Mouse (Mus musculus): Measurements from ENCODE around the gene Chrna10. TPM values are rescaled to one million over a fixed set of nuclear protein-coding genes. Genes with fewer than 3 reads are reported as not detected.
A peak's percentile ranks its signal among the peaks of the same experiment; 100 is the strongest.

The Chrna10 gene
- polyA plus RNA-seq (2014; fragmentation: Nextera tagmentation; extraction: Ambion mirVana), result not detected in 2 replicates

GRCm38 (mm10) chr7:102116579-102117331 lies at the start of gene Chrna10:
Gene Chrna10, minus strand, starts transcription at chr7:102116828.
- TF ChIP-seq CTCF (IDR thresholded peaks at IDR 0.05; ENCODE audit: low read depth), result no peak
- ATAC-seq (ENCODE audit: insufficient read depth) (peak; percentile 42; the same call in 1 of the 2 replicates), DNase-seq (no peak)
- Histone ChIP-seq H3K4me1 (ENCODE audit: insufficient read depth) (no peaks in the 10 kb centered on the region), H3K4me2 (no peak within 1 kb of the TSS), H3K9ac (no peak within 1 kb of the TSS), H3K27me3 (ENCODE audit: insufficient read depth, low read length) (no peaks in the 10 kb centered on the region), H3K27ac (ENCODE audit: low read depth) (no peak within 1 kb of the TSS), H3K9me3 (ENCODE audit: low read depth, low read length) (no peaks in the 10 kb centered on the region), H3K36me3 (ENCODE audit: insufficient read depth) (peaks cover 38% of the 10 kb centered on the region), H3K4me3 (ENCODE audit: low read depth, low read length) (no peak within 1 kb of the TSS)
- WGBS, result 33% methylated on average over 7 of the region's 7 CpGs

DNA sequence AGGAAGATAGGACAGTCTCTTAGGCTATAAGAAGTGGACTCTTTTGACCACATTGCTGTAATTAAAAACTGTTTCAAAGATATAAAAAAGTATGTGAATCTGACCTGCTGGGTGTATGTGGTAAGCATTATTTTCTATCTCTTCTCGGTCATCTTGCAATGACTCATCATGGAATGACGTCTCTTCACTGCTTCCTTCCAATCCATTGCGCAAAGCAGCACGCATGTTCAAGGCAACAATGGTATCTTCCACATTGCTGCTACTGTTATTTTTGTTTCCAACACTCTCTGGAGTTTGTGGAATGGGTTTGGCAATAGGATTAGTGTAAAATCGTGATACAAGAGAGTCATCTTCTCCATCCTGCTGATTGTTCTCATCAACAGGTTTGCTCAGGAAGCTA lies 37.1 kb upstream of the Chrna10 start:
- H3K9me3 ChIP-seq (ENCODE audit: low read depth, low read length), result no peaks in the 10 kb centered on the region
- TF ChIP-seq CTCF (IDR thresholded peaks at IDR 0.05; ENCODE audit: low read depth), result no peak
- H3K4me2 ChIP-seq, result no peak overlapping the region
- no peak overlapping the region for H3K27ac ChIP-seq (ENCODE audit: low read depth)
- no peaks in the 10 kb centered on the region for H3K27me3 ChIP-seq (ENCODE audit: insufficient read depth, low read length)
- no peak for ATAC-seq (ENCODE audit: insufficient read depth)
- WGBS, result 88% methylated on average over 5 of the region's 5 CpGs
- H3K9ac ChIP-seq, result no peak overlapping the region
- H3K36me3 ChIP-seq (ENCODE audit: insufficient read depth), result peaks cover 79% of the 10 kb centered on the region
- no peaks in the 10 kb centered on the region for H3K4me1 ChIP-seq (ENCODE audit: insufficient read depth)
- no peak overlapping the region for H3K4me3 ChIP-seq (ENCODE audit: low read depth, low read length)
- DNase-seq, result no peak

DNA sequence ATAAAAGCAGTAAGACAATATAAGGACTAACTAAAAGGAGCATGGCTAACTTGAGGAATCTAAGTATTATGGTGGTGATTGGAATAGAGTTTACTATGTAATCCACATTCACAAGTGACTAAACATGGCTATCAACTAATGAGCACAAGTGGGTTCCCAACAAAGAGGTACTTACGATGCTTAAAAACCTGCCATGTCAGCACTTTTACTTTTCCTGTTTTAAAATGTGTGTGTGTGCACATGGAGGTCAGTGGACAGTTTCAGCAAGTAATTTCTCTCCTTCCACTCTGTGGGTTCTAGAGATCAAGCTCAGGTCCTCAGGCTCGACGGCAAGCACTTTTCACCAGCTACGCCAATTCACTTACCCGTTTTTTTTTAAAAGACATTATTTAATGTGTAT lies 21.3 kb upstream of the Chrna10 start:
- no peak overlapping the region for H3K27ac ChIP-seq (ENCODE audit: low read depth)
- DNase-seq (no peak), ATAC-seq (ENCODE audit: insufficient read depth) (no peak)
- H3K4me1 ChIP-seq (ENCODE audit: insufficient read depth), result no peaks in the 10 kb centered on the region
- H3K4me3 ChIP-seq (ENCODE audit: low read depth, low read length), result no peak overlapping the region
- no peaks in the 10 kb centered on the region for H3K27me3 ChIP-seq (ENCODE audit: insufficient read depth, low read length)
- no peak for TF ChIP-seq CTCF (IDR thresholded peaks at IDR 0.05; ENCODE audit: low read depth)
- peaks cover 89% of the 10 kb centered on the region for H3K36me3 ChIP-seq (ENCODE audit: insufficient read depth)
- H3K4me2 ChIP-seq, result no peak overlapping the region
- H3K9me3 ChIP-seq (ENCODE audit: low read depth, low read length), result no peaks in the 10 kb centered on the region
- no peak overlapping the region for H3K9ac ChIP-seq
- 93% methylated on average over 5 of the region's 5 CpGs for WGBS

- peak; percentile 66 for TF ChIP-seq CTCF (IDR thresholded peaks at IDR 0.05; ENCODE audit: low read depth)
- H3K9ac ChIP-seq, result no peak overlapping the region
- no peak overlapping the region for H3K27ac ChIP-seq (ENCODE audit: low read depth)
- ATAC-seq (ENCODE audit: insufficient read depth), result no peak
- H3K4me2 ChIP-seq, result no peak overlapping the region
- DNase-seq, result peak; percentile 61
- H3K9me3 ChIP-seq (ENCODE audit: low read depth, low read length), result no peaks in the 10 kb centered on the region
- H3K27me3 ChIP-seq (ENCODE audit: insufficient read depth, low read length), result no peaks in the 10 kb centered on the region
- WGBS, result 84% methylated on average over 1 of the region's 1 CpGs
- peaks cover 91% of the 10 kb centered on the region for H3K36me3 ChIP-seq (ENCODE audit: insufficient read depth)
- H3K4me1 ChIP-seq (ENCODE audit: insufficient read depth), result no peaks in the 10 kb centered on the region
- H3K4me3 ChIP-seq (ENCODE audit: low read depth, low read length), result no peak overlapping the region
Measured at GRCm38 (mm10) chr7:102137464-102137863, 20.8 kb upstream of the Chrna10 start.

- WGBS, result 72% methylated on average over 4 of the region's 4 CpGs
Measured at GRCm38 (mm10) chr7:102132395-102132794, 15.8 kb upstream of the Chrna10 start.

GRCm38 (mm10) chr7:102120326-102120725 lies 3.7 kb upstream of the Chrna10 start:
- Histone ChIP-seq H3K4me3 (ENCODE audit: low read depth, low read length) (no peak overlapping the region), H3K9ac (no peak overlapping the region), H3K27ac (ENCODE audit: low read depth) (no peak overlapping the region), H3K36me3 (ENCODE audit: insufficient read depth) (peaks cover 72% of the 10 kb centered on the region), H3K4me1 (ENCODE audit: insufficient read depth) (no peaks in the 10 kb centered on the region), H3K9me3 (ENCODE audit: low read depth, low read length) (no peaks in the 10 kb centered on the region), H3K4me2 (no peak overlapping the region), H3K27me3 (ENCODE audit: insufficient read depth, low read length) (no peaks in the 10 kb centered on the region)
- 93% methylated on average over 10 of the region's 10 CpGs for WGBS
- DNase-seq (no peak), ATAC-seq (ENCODE audit: insufficient read depth) (no peak)
- TF ChIP-seq CTCF (IDR thresholded peaks at IDR 0.05; ENCODE audit: low read depth), result no peak

More at GRCm38 (mm10) chr7:102132395-102132794, 15.8 kb upstream of the Chrna10 start:
- Histone ChIP-seq H3K9ac (no peak overlapping the region), H3K9me3 (ENCODE audit: low read depth, low read length) (no peaks in the 10 kb centered on the region), H3K27me3 (ENCODE audit: insufficient read depth, low read length) (no peaks in the 10 kb centered on the region), H3K4me2 (no peak overlapping the region), H3K27ac (ENCODE audit: low read depth) (no peak overlapping the region), H3K36me3 (ENCODE audit: insufficient read depth) (peaks cover 87% of the 10 kb centered on the region), H3K4me3 (ENCODE audit: low read depth, low read length) (no peak overlapping the region), H3K4me1 (ENCODE audit: insufficient read depth) (no peaks in the 10 kb centered on the region)
- peak; percentile 54; the same call in 1 of the 2 replicates for ATAC-seq (ENCODE audit: insufficient read depth)
- peak; percentile 60 for DNase-seq
- TF ChIP-seq CTCF (IDR thresholded peaks at IDR 0.05; ENCODE audit: low read depth), result no peak

- ATAC-seq (ENCODE audit: insufficient read depth), result no peak
- Histone ChIP-seq H3K9ac (no peak overlapping the region), H3K4me1 (ENCODE audit: insufficient read depth) (no peaks in the 10 kb centered on the region), H3K36me3 (ENCODE audit: insufficient read depth) (peaks cover 44% of the 10 kb centered on the region), H3K27ac (ENCODE audit: low read depth) (no peak overlapping the region), H3K9me3 (ENCODE audit: low read depth, low read length) (no peaks in the 10 kb centered on the region), H3K4me2 (no peak overlapping the region), H3K4me3 (ENCODE audit: low read depth, low read length) (no peak overlapping the region), H3K27me3 (ENCODE audit: insufficient read depth, low read length) (no peaks in the 10 kb centered on the region)
- TF ChIP-seq CTCF (IDR thresholded peaks at IDR 0.05; ENCODE audit: low read depth), result no peak
- no peak for DNase-seq
- WGBS, result 68% methylated on average over 6 of the region's 6 CpGs
Measured at GRCm38 (mm10) chr7:102117382-102117781, 754 bp upstream of the Chrna10 start.
